Mouse (Mus musculus): ENCODE measurements around the gene Gm3625. TPM values are rescaled to one million over a fixed set of nuclear protein-coding genes. Genes with fewer than 3 reads are reported as not detected.

The Gm3625 gene
- polyA plus RNA-seq, 2 experiments, result not detected

- DNase-seq (ENCODE audit: low spot score), result no peak
- no peak for TF ChIP-seq POLR2A (IDR thresholded peaks at IDR 0.05; ENCODE audit: borderline replicate concordance, extremely low read depth, insufficient read depth, insufficient read length)
- Histone ChIP-seq H3K4me2 (replicated peaks; ENCODE audit: low read depth, low read length, severe bottlenecking) (no peak overlapping the region), H3K4me1 (ENCODE audit: control insufficient read depth, insufficient read depth, low read length) (no peaks in the 10 kb centered on the region), H3K27ac (replicated peaks; ENCODE audit: low read depth, low read length) (no peak overlapping the region), H3K4me3 (replicated peaks; ENCODE audit: low read length) (no peak overlapping the region), H3K9me3 (ENCODE audit: control insufficient read depth, low read length) (no peaks in the 10 kb centered on the region), H3K36me3 (ENCODE audit: control insufficient read depth, insufficient read depth, low read length) (no peaks in the 10 kb centered on the region), H3K9ac (ENCODE audit: low read depth, low read length, severe bottlenecking) (no peak overlapping the region), H3K27me3 (ENCODE audit: control insufficient read depth, insufficient read depth, low read length) (no peaks in the 10 kb centered on the region)
- no peak for ATAC-seq (ENCODE audit: low FRiP score, low read depth)
- WGBS, result 70% methylated on average over 2 of the region's 2 CpGs
These were observed 22.0 kb upstream of the Gm3625 start for GRCm38 (mm10) chr12:4614722-4615121.

GRCm38 (mm10) chr12:4606625-4607024 is 13.9 kb upstream of the Gm3625 start:
- Histone ChIP-seq H3K9me3 (ENCODE audit: control insufficient read depth, low read length) (no peaks in the 10 kb centered on the region), H3K4me1 (ENCODE audit: control insufficient read depth, insufficient read depth, low read length) (no peaks in the 10 kb centered on the region), H3K4me3 (replicated peaks; ENCODE audit: low read length) (no peak overlapping the region), H3K27me3 (ENCODE audit: control insufficient read depth, insufficient read depth, low read length) (no peaks in the 10 kb centered on the region), H3K9ac (ENCODE audit: low read depth, low read length, severe bottlenecking) (no peak overlapping the region), H3K27ac (replicated peaks; ENCODE audit: low read depth, low read length) (no peak overlapping the region), H3K36me3 (ENCODE audit: control insufficient read depth, insufficient read depth, low read length) (no peaks in the 10 kb centered on the region), H3K4me2 (replicated peaks; ENCODE audit: low read depth, low read length, severe bottlenecking) (no peak overlapping the region)
- no peak for TF ChIP-seq POLR2A (IDR thresholded peaks at IDR 0.05; ENCODE audit: borderline replicate concordance, extremely low read depth, insufficient read depth, insufficient read length)
- no peak for DNase-seq (ENCODE audit: low spot score)
- 48% methylated on average over 3 of the region's 3 CpGs for WGBS
- no peak for ATAC-seq (ENCODE audit: low FRiP score, low read depth)

- H3K4me3 ChIP-seq (replicated peaks; ENCODE audit: low read length), result no peak overlapping the region
- H3K9me3 ChIP-seq (ENCODE audit: control insufficient read depth, low read length), result no peaks in the 10 kb centered on the region
- no peaks in the 10 kb centered on the region for H3K4me1 ChIP-seq (ENCODE audit: control insufficient read depth, insufficient read depth, low read length)
- H3K36me3 ChIP-seq (ENCODE audit: control insufficient read depth, insufficient read depth, low read length), result no peaks in the 10 kb centered on the region
- ATAC-seq (ENCODE audit: low FRiP score, low read depth) (no peak), DNase-seq (ENCODE audit: low spot score) (no peak)
- TF ChIP-seq POLR2A (IDR thresholded peaks at IDR 0.05; ENCODE audit: borderline replicate concordance, extremely low read depth, insufficient read depth, insufficient read length), result no peak
- no peak overlapping the region for H3K9ac ChIP-seq (ENCODE audit: low read depth, low read length, severe bottlenecking)
- H3K27ac ChIP-seq (replicated peaks; ENCODE audit: low read depth, low read length), result no peak overlapping the region
- 66% methylated on average over 4 of the region's 4 CpGs for WGBS
- H3K27me3 ChIP-seq (ENCODE audit: control insufficient read depth, insufficient read depth, low read length), result no peaks in the 10 kb centered on the region
- H3K4me2 ChIP-seq (replicated peaks; ENCODE audit: low read depth, low read length, severe bottlenecking), result no peak overlapping the region
These were observed 7.0 kb upstream of the Gm3625 start for GRCm38 (mm10) chr12:4599713-4600112.

GRCm38 (mm10) chr12:4598666-4599428 is 6.1 kb upstream of the Gm3625 start:
- no peaks in the 10 kb centered on the region for H3K27me3 ChIP-seq (ENCODE audit: control insufficient read depth, insufficient read depth, low read length)
- H3K27ac ChIP-seq (replicated peaks; ENCODE audit: low read depth, low read length), result no peak overlapping the region
- 72% methylated on average over 8 of the region's 8 CpGs for WGBS
- no peaks in the 10 kb centered on the region for H3K36me3 ChIP-seq (ENCODE audit: control insufficient read depth, insufficient read depth, low read length)
- H3K4me3 ChIP-seq (replicated peaks; ENCODE audit: low read length), result no peak overlapping the region
- no peaks in the 10 kb centered on the region for H3K9me3 ChIP-seq (ENCODE audit: control insufficient read depth, low read length)
- H3K9ac ChIP-seq (ENCODE audit: low read depth, low read length, severe bottlenecking), result no peak overlapping the region
- peaks cover 4% of the 10 kb centered on the region for H3K4me1 ChIP-seq (ENCODE audit: control insufficient read depth, insufficient read depth, low read length)
- TF ChIP-seq POLR2A (IDR thresholded peaks at IDR 0.05; ENCODE audit: borderline replicate concordance, extremely low read depth, insufficient read depth, insufficient read length), result no peak
- no peak for DNase-seq (ENCODE audit: low spot score)
- no peak overlapping the region for H3K4me2 ChIP-seq (replicated peaks; ENCODE audit: low read depth, low read length, severe bottlenecking)
- ATAC-seq (ENCODE audit: low FRiP score, low read depth), result no peak

- 71% methylated on average over 6 of the region's 6 CpGs for WGBS
- no peak for ATAC-seq (ENCODE audit: low FRiP score, low read depth)
- Histone ChIP-seq H3K27me3 (ENCODE audit: control insufficient read depth, insufficient read depth, low read length) (no peaks in the 10 kb centered on the region), H3K9ac (ENCODE audit: low read depth, low read length, severe bottlenecking) (no peak overlapping the region), H3K4me2 (replicated peaks; ENCODE audit: low read depth, low read length, severe bottlenecking) (no peak overlapping the region), H3K4me3 (replicated peaks; ENCODE audit: low read length) (no peak overlapping the region), H3K4me1 (ENCODE audit: control insufficient read depth, insufficient read depth, low read length) (peaks cover 8% of the 10 kb centered on the region), H3K9me3 (ENCODE audit: control insufficient read depth, low read length) (no peaks in the 10 kb centered on the region), H3K36me3 (ENCODE audit: control insufficient read depth, insufficient read depth, low read length) (no peaks in the 10 kb centered on the region), H3K27ac (replicated peaks; ENCODE audit: low read depth, low read length) (no peak overlapping the region)
- no peak for TF ChIP-seq POLR2A (IDR thresholded peaks at IDR 0.05; ENCODE audit: borderline replicate concordance, extremely low read depth, insufficient read depth, insufficient read length)
- no peak for DNase-seq (ENCODE audit: low spot score)
These were observed 2.3 kb upstream of the Gm3625 start for GRCm38 (mm10) chr12:4595055-4595454.
